Mouse (Mus musculus) CH12.LX (cell line): ENCODE data around the gene Ears2. TPM values are rescaled to one million over a fixed set of nuclear protein-coding genes. Genes with fewer than 3 reads are reported as not detected.

ENCODE experiments used
- DNase-seq: peaks from one replicate; pipeline ENCODE4 v3.0.0-alpha.2; 2013; ENCODE audit errors: extremely low read depth
- H3K27ac ChIP-seq: 2 replicates; pipeline ENCODE4 v1.5.1; 2012; ENCODE audit warnings: low read depth, mild to moderate bottlenecking, control low read depth, moderate library complexity; ENCODE audit not compliant: insufficient read depth
- H3K27me3 ChIP-seq: replicated peaks from 2 replicates; pipeline ENCODE3; 2012; ENCODE audit warnings: inconsistent platforms
- H3K36me3 ChIP-seq, 2 experiments: replicated peaks in 1 of 2; 2 replicates each; pipeline versions ENCODE3 to v1.6.1; 2012; ENCODE audit warnings: inconsistent platforms in 1 of 2, low read length in 1 of 2, mild to moderate bottlenecking in 1 of 2, mixed read lengths in 1 of 2, moderate library complexity in 1 of 2; ENCODE audit not compliant: control insufficient read depth in 1 of 2, insufficient read depth in 1 of 2
- H3K4me1 ChIP-seq, 2 experiments: 2 replicates each; pipeline ENCODE4 v1.6.1; 2012; ENCODE audit warnings: inconsistent platforms in 1 of 2, moderate library complexity in 1 of 2; ENCODE audit not compliant: insufficient read depth in 2 of 2, control insufficient read depth in 1 of 2
- H3K4me2 ChIP-seq: 2 replicates; pipeline ENCODE4 v1.6.1; 2012; ENCODE audit warnings: low read depth, mild to moderate bottlenecking, control low read depth; ENCODE audit not compliant: poor library complexity, insufficient read depth, severe bottlenecking
- H3K4me3 ChIP-seq, 3 experiments: fragments of 150-350 bp in 1 of 3; sonication (generic) in 1 of 3; replicated peaks in 1 of 3; 2 replicates each; pipeline versions ENCODE3 to v1.5.1; 2011 to 2012; ENCODE audit warnings: low read depth in 2 of 3, low read length in 2 of 3, mild to moderate bottlenecking in 2 of 3, moderate library complexity in 2 of 3, control low read depth in 1 of 3, improper control_type of control experiment in 1 of 3, inconsistent platforms in 1 of 3, mixed read lengths in 1 of 3; ENCODE audit not compliant: poor library complexity in 1 of 3
- H3K79me2 ChIP-seq: replicated peaks from 2 replicates; pipeline ENCODE4 v1.6.1; 2012; ENCODE audit warnings: mild to moderate bottlenecking, moderate library complexity; ENCODE audit not compliant: control insufficient read depth, poor library complexity, insufficient read depth, severe bottlenecking; ENCODE audit errors: extremely low read depth
- H3K9ac ChIP-seq: 2 replicates; pipeline ENCODE4 v1.6.1; 2012; ENCODE audit warnings: low read depth, mild to moderate bottlenecking, control low read depth, moderate library complexity; ENCODE audit not compliant: insufficient read depth
- H3K9me3 ChIP-seq: replicated peaks from 2 replicates; pipeline ENCODE3; 2012; ENCODE audit warnings: low read length, inconsistent platforms, mixed read lengths
- BHLHE40 ChIP-seq: IDR thresholded peaks from 2 replicates; pipeline ENCODE4 v1.6.1; 2011; ENCODE audit warnings: mild to moderate bottlenecking, low read depth, low read length, improper control_type of control experiment
- CHD2 ChIP-seq: IDR thresholded peaks from 2 replicates; pipeline ENCODE4 v1.6.1; 2011; ENCODE audit warnings: low read length, improper control_type of control experiment
- CTCF ChIP-seq, 2 experiments: IDR thresholded peaks in 1 of 2; conservative IDR thresholded peaks in 1 of 2; 2 replicates each; pipeline ENCODE4 v1.5.1; 2011 to 2012; ENCODE audit warnings: low read depth in 2 of 2, low read length in 2 of 2, improper control_type of control experiment in 1 of 2, inconsistent platforms in 1 of 2, mild to moderate bottlenecking in 1 of 2, moderate library complexity in 1 of 2
- EP300 ChIP-seq: IDR thresholded peaks from 2 replicates; pipeline ENCODE4 v1.6.1; 2011; ENCODE audit warnings: low read length, improper control_type of control experiment
- ETS1 ChIP-seq: conservative IDR thresholded peaks from 2 replicates; pipeline ENCODE4 v1.6.1; 2012; ENCODE audit warnings: low read depth, mild to moderate bottlenecking, inconsistent platforms, low read length, improper control_type of control experiment, moderate library complexity
- GABPA ChIP-seq: IDR thresholded peaks from 2 replicates; pipeline ENCODE4 v1.6.1; 2012; ENCODE audit warnings: low read depth, low read length, improper control_type of control experiment, inconsistent platforms; ENCODE audit not compliant: insufficient replicate concordance
- JUN ChIP-seq: IDR thresholded peaks from 2 replicates; pipeline ENCODE4 v1.6.1; 2011; ENCODE audit warnings: low read depth, mild to moderate bottlenecking, low read length, improper control_type of control experiment, moderate library complexity; ENCODE audit not compliant: insufficient read depth
- KAT2A ChIP-seq: IDR thresholded peaks from 2 replicates; pipeline ENCODE4 v1.6.1; 2012; ENCODE audit warnings: low read length, improper control_type of control experiment, inconsistent platforms; ENCODE audit not compliant: insufficient replicate concordance
- MAFK ChIP-seq: IDR thresholded peaks from 2 replicates; pipeline ENCODE4 v1.6.1; 2011; ENCODE audit warnings: low read length, improper control_type of control experiment; ENCODE audit not compliant: insufficient replicate concordance
- MAX ChIP-seq: IDR thresholded peaks from 2 replicates; pipeline ENCODE4 v1.6.1; 2011; ENCODE audit warnings: low read length, improper control_type of control experiment
- MYC ChIP-seq: IDR thresholded peaks from 2 replicates; pipeline ENCODE4 v1.6.1; 2011; ENCODE audit warnings: low read depth, mild to moderate bottlenecking, improper control_type of control experiment, low read length
- NRF1 ChIP-seq: IDR thresholded peaks from 2 replicates; pipeline ENCODE4 v1.6.1; 2014; ENCODE audit warnings: low read depth, mild to moderate bottlenecking, inconsistent platforms, low read length, improper control_type of control experiment, moderate library complexity
- POLR2AphosphoS2 ChIP-seq: IDR thresholded peaks from 2 replicates; pipeline ENCODE4 v1.6.1; 2011; ENCODE audit warnings: low read depth, low read length, improper control_type of control experiment
- SIN3A ChIP-seq: IDR thresholded peaks from 2 replicates; pipeline ENCODE4 v1.6.1; 2012; ENCODE audit warnings: low read length, improper control_type of control experiment, inconsistent platforms
- TBP ChIP-seq: conservative IDR thresholded peaks from 2 replicates; pipeline ENCODE4 v1.6.1; 2011; ENCODE audit warnings: low read depth, low read length, improper control_type of control experiment
- TCF12 ChIP-seq: IDR thresholded peaks from 2 replicates; pipeline ENCODE4 v1.6.1; 2014; ENCODE audit warnings: low read depth, mild to moderate bottlenecking, inconsistent platforms, low read length, improper control_type of control experiment
- UBTF ChIP-seq: IDR thresholded peaks from 2 replicates; pipeline ENCODE4 v1.6.1; 2012; ENCODE audit warnings: low read depth, mild to moderate bottlenecking, inconsistent platforms, low read length, improper control_type of control experiment, moderate library complexity
- USF2 ChIP-seq: conservative IDR thresholded peaks from 2 replicates; pipeline ENCODE4 v1.6.1; 2011; ENCODE audit warnings: low read depth, low read length, improper control_type of control experiment
- ZC3H11A ChIP-seq: IDR thresholded peaks from 2 replicates; pipeline ENCODE4 v1.6.1; 2012; ENCODE audit warnings: low read depth, mild to moderate bottlenecking, inconsistent platforms, low read length, improper control_type of control experiment
- ZMIZ1 ChIP-seq: IDR thresholded peaks from 2 replicates; pipeline ENCODE4 v1.6.1; 2012; ENCODE audit warnings: low read depth, mild to moderate bottlenecking, inconsistent platforms, low read length, improper control_type of control experiment
- dilution Hi-C: fragments of 300-500 bp; cut with MboI; formaldehyde crosslinking; loops from 2 replicates; pipeline ENCODE4 v1.14.3; 2020; ENCODE audit warnings: low sequenced_read_pairs; ENCODE audit not compliant: extremely low pct_unique_long_range_greater_than_20kb, extremely low pct_ligation_motif_present
- in situ Hi-C: fragments of 300-500 bp; cut with MboI; formaldehyde crosslinking; loops from 3 replicates; pipeline ENCODE4 v1.14.3; 2019; ENCODE audit warnings: low sequenced_read_pairs, low pct_ligation_motif_present, low pct_unique_long_range_greater_than_20kb, mixed read lengths
- polyA plus RNA-seq: library from polyadenylated mRNA; unstranded; fragments of >175 nt; gene quantifications from 2 replicates; pipeline ENCODE4 v1.2.1, GENCODE M21; 2012; ENCODE audit warnings: low read depth; ENCODE audit not compliant: insufficient read length
- total RNA-seq, 2 experiments: library from RNA; depleted of rRNA; stranded (reverse); fragments of 300-350 nt in 1 of 2; fragments of >200 nt in 1 of 2; gene quantifications; 2 replicates each; pipeline ENCODE4 v1.2.3; 2012 to 2014

Ears2 gene
- total and polyA plus RNA-seq, 3 experiments, result 11.7 to 14.3 (median 13.2) TPM

DNA sequence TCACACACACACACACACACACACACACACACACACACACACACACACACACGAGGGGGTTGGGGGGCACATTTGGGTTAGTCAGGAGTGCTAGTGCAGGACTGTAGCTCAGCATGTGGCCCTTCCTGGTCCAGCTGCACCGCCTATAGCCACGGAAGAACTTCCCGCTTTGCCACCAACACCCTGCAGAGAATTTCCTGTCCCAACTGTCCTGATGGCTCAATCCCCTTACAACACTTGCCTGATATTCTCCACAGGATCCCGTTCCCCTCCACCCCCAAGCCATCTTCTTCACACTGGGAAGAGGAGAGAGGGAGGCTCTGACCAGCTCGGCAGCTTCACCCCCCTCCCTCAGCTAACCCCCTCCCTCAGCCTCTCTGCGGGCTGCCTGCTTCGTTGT, 66.7 kb downstream of the Ears2 start:
- H3K27ac ChIP-seq, result no peak overlapping the region
- H3K36me3 ChIP-seq, result peaks cover 26 to 89% of the 10 kb centered on the region in 2 experiments
- no peak overlapping the region for H3K9ac ChIP-seq
- no peak for TF ChIP-seq MAFK
- TF ChIP-seq JUN, result no peak
- no peak for TF ChIP-seq USF2
- no peak for TF ChIP-seq ZMIZ1
- no peak for TF ChIP-seq TBP
- no peak for TF ChIP-seq MAX
- TF ChIP-seq GABPA, result no peak
- TF ChIP-seq BHLHE40, result no peak
- TF ChIP-seq SIN3A, result no peak
- TF ChIP-seq CHD2, result no peak
- no peak for TF ChIP-seq UBTF
- TF ChIP-seq CTCF (conservative IDR thresholded peaks at IDR 0.05 in 1 of 2, IDR thresholded peaks at IDR 0.05 in 1 of 2; ENCODE audit: low read depth in 2 of 2, low read length in 2 of 2), result no peak
- TF ChIP-seq MYC, result no peak
- TF ChIP-seq NRF1, result no peak
- no peak for TF ChIP-seq POLR2AphosphoS2
- TF ChIP-seq ZC3H11A, result no peak
- no peak for TF ChIP-seq KAT2A
- no peaks in the 10 kb centered on the region for H3K9me3 ChIP-seq
- no peaks in the 10 kb centered on the region for H3K27me3 ChIP-seq
- dilution Hi-C loops, result no loop called here
- no peaks in the 10 kb centered on the region for H3K4me1 ChIP-seq
- H3K79me2 ChIP-seq, result no peaks in the 10 kb centered on the region
- no peak overlapping the region for H3K4me2 ChIP-seq
- H3K4me3 ChIP-seq, result no peak overlapping the region
- no peak for DNase-seq
- in situ Hi-C loops, result no loop called here

DNA sequence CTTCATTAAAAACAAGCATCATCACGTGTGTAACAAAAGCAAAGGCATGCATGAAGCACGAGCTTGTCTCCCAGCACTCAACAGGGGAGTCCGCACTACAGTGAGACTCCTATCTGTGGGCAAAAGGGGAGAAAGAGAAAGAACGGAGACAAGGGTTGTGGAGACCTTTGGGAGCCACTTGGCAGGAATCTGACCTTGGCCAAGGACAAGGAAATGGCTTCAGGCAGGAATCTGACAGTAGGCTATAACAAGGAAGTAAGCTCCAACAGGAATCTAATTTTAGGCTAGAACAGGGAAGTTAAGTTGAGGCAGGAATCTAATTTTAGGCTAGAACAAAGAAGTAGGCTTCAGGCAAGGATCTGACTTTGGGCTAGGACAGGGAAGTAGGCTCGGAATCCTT, 71.1 kb downstream of the Ears2 start:
- Histone ChIP-seq H3K9ac (no peak overlapping the region), H3K4me2 (no peak overlapping the region), H3K36me3 (peaks cover 31 to 88% of the 10 kb centered on the region in 2 experiments), H3K79me2 (no peaks in the 10 kb centered on the region), H3K27ac (no peak overlapping the region), H3K4me1 (no peaks in the 10 kb centered on the region), H3K4me3 (no peak overlapping the region), H3K9me3 (no peaks in the 10 kb centered on the region), H3K27me3 (no peaks in the 10 kb centered on the region)
- dilution Hi-C loops, result no loop called here
- DNase-seq, result no peak
- no peak for TF ChIP-seq ETS1
- TF ChIP-seq MAX, result no peak
- TF ChIP-seq EP300, result no peak
- TF ChIP-seq TCF12, result no peak
- in situ Hi-C loops, result no loop called here

Other genes with a start within 250 kb of the Ears2 start
- 0.04 and 0.08 TPM in 2 replicates for gene Scnn1b, start 202.2 kb downstream of the Ears2 start, total RNA-seq (2012; rRNA removed)
- gene Scnn1b, start 202.2 kb downstream of the Ears2 start, total RNA-seq (2014; rRNA removed), result not detected in 2 replicates
- gene Scnn1b, start 202.2 kb downstream of the Ears2 start, polyA plus RNA-seq, result not detected in 2 replicates
- gene Cog7, start 85.6 kb downstream of the Ears2 start, total RNA-seq (2012; rRNA removed), result 21.8 and 22.4 TPM in 2 replicates
- gene Cog7, start 85.6 kb downstream of the Ears2 start, total RNA-seq (2014; rRNA removed), result 14.1 TPM in 2 replicates
- gene Cog7, start 85.6 kb downstream of the Ears2 start, polyA plus RNA-seq, result 19.3 and 22.2 TPM in 2 replicates
- gene Gga2, start 46.0 kb downstream of the Ears2 start, total RNA-seq (2012; rRNA removed), result 26.8 and 29.6 TPM in 2 replicates
- 24.1 and 27.4 TPM in 2 replicates for gene Gga2, start 46.0 kb downstream of the Ears2 start, total RNA-seq (2014; rRNA removed)
- 79.0 and 79.2 TPM in 2 replicates for gene Gga2, start 46.0 kb downstream of the Ears2 start, polyA plus RNA-seq
- gene Ubfd1, start 88 bp downstream of the Ears2 start, total RNA-seq (2012; rRNA removed), result 26.9 and 38.9 TPM in 2 replicates
- gene Ubfd1, start 88 bp downstream of the Ears2 start, total RNA-seq (2014; rRNA removed), result 48.7 and 51.8 TPM in 2 replicates
- 36.5 and 49.5 TPM in 2 replicates for gene Ubfd1, start 88 bp downstream of the Ears2 start, polyA plus RNA-seq
- 156 and 162 TPM in 2 replicates for gene Ndufab1, start 34.6 kb upstream of the Ears2 start, total RNA-seq (2012; rRNA removed)
- gene Ndufab1, start 34.6 kb upstream of the Ears2 start, total RNA-seq (2014; rRNA removed), result 248 and 268 TPM in 2 replicates
- 302 and 366 TPM in 2 replicates for gene Ndufab1, start 34.6 kb upstream of the Ears2 start, polyA plus RNA-seq
- 11.7 and 14.4 TPM in 2 replicates for gene Palb2, start 65.7 kb upstream of the Ears2 start, total RNA-seq (2012; rRNA removed)
- 13.6 and 14.0 TPM in 2 replicates for gene Palb2, start 65.7 kb upstream of the Ears2 start, total RNA-seq (2014; rRNA removed)
- gene Palb2, start 65.7 kb upstream of the Ears2 start, polyA plus RNA-seq, result 14.6 and 17.5 TPM in 2 replicates
- 54.3 and 56.5 TPM in 2 replicates for gene Dctn5, start 65.8 kb upstream of the Ears2 start, total RNA-seq (2012; rRNA removed)
- 62.7 and 64.6 TPM in 2 replicates for gene Dctn5, start 65.8 kb upstream of the Ears2 start, total RNA-seq (2014; rRNA removed)
- gene Dctn5, start 65.8 kb upstream of the Ears2 start, polyA plus RNA-seq, result 74.7 and 76.7 TPM in 2 replicates
- gene Plk1, start 92.2 kb upstream of the Ears2 start, total RNA-seq (2012; rRNA removed), result 44.4 and 53.4 TPM in 2 replicates
- gene Plk1, start 92.2 kb upstream of the Ears2 start, total RNA-seq (2014; rRNA removed), result 29.3 and 30.4 TPM in 2 replicates
- gene Plk1, start 92.2 kb upstream of the Ears2 start, polyA plus RNA-seq, result 129 and 144 TPM in 2 replicates
- not detected in 2 replicates for gene Ern2, start 118.9 kb upstream of the Ears2 start, total RNA-seq (2012; rRNA removed)
- not detected in 2 replicates for gene Ern2, start 118.9 kb upstream of the Ears2 start, total RNA-seq (2014; rRNA removed)
- gene Ern2, start 118.9 kb upstream of the Ears2 start, polyA plus RNA-seq, result not detected in 2 replicates
- not detected in 2 replicates for gene Chp2, start 152.2 kb upstream of the Ears2 start, total RNA-seq (2012; rRNA removed)
- not detected in 2 replicates for gene Chp2, start 152.2 kb upstream of the Ears2 start, total RNA-seq (2014; rRNA removed)
- gene Chp2, start 152.2 kb upstream of the Ears2 start, polyA plus RNA-seq, result not detected in 2 replicates
- gene Prkcb, start 221.5 kb upstream of the Ears2 start, total RNA-seq (2012; rRNA removed), result 270 and 337 TPM in 2 replicates
- gene Prkcb, start 221.5 kb upstream of the Ears2 start, total RNA-seq (2014; rRNA removed), result 289 and 323 TPM in 2 replicates
- gene Prkcb, start 221.5 kb upstream of the Ears2 start, polyA plus RNA-seq, result 381 and 463 TPM in 2 replicates